Mouse (Mus musculus) subcutaneous adipose tissue, adult 2 months (tissue): Measurements from ENCODE around the gene Arhgap27. TPM values are rescaled to one million over a fixed set of nuclear protein-coding genes. Genes with fewer than 3 reads are reported as not detected.

ENCODE experiments used
- polyA plus RNA-seq: library from polyadenylated mRNA; depleted of rRNA; stranded (reverse); fragments of >200 nt; gene quantifications from 2 replicates; pipeline ENCODE4 v1.2.3, GENCODE M21; 2012; ENCODE audit warnings: low replicate concordance; rRNA removed

Arhgap27 gene
- polyA plus RNA-seq: 24.3 and 30.8 TPM in 2 replicates

DNA sequence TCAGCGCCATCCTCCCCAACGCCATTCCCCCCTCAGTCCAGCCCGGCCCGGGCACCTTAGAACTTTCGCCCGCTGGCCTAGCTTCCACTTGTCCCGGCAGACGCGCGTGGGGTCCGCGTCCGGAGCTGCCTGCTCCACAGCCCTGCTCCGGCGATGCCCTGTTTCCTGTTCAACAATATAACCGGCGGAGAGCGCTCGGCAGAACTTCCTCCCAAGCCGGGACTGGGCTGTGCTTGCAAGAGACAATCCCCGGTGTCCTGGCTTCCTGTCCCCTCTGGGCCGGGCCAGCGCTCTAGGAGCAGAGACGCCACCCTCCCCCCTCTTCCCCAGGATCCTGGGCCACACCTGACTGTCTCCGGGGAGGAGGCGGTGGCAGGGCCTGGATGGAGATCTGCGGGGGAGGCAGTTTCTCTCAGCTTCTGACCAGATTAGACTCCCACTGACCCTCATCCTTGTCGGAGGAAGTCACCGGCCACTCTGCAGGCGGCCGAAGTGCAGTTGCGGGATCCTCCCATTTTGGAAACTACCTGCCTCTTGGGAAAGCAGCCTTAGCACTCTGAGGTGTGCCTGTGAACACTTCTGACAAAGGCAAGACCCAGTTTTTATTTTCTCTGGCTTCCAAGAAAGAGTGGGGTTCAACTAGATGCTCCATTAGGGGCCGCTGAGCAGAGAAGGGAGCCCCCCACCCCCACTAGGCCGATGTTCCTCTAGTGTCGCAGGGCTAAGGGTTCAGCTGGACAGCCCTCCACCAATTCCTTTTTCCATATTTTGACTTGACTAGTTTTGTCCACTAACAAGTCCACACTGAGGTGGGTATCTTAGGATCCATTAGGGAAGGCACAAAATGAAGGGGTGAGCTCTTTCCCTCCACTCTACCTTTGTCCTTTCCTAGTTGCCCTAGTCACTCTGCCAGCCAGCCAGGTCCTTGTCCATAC is at the start of gene Arhgap27:
Gene Arhgap27 (minus strand): TSS at position 479 of the 935 bp plus-strand sequence.

DNA sequence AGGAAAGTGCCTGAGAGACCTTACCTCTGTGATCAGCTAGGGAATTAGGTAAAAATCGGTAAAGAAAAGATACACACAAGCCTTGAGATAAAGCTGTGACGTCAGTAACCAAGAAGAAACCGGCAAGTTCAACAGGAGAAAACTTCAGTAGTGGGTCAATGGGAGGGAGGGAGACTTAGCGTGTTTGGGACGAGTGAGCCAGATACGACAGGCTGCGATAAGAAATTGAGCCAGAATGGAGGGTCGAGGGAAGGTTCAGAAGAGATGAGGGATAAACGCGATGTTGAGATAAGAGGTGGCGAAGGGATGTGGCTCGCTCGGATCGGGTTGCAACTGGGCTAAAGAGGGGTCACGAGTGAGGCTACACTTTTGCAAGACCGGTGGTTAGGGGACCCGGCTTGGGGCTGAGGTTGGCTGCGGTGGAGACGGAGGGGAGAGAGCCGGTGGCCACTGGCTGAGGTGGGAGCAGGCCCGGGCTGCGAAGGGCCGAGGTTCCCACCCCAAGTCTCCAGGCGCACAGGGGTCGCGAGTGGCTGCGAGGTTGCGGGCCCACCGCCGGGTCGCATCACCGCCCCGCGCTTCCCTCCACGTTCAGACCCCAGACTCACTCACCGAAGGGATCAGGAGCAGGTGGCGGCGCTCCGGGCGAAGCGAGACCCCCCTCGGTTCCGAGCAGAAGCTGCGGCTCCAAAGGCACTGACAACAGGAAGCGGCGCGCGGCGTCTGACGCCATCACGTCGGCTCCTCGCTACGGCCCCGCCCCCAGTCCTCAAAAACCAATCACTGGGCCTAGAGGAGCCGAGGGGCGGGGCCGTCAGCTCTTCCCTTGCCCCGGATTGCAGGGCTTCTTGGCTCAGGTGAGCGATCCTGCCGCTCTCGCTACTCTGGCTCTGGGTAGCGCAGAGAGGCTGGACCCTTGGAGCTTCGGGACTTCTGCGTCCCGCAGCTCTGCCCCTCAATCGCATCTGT is 48.8 kb upstream of the Arhgap27 start, which contains the start of gene Plekhm1:
Gene Plekhm1 (minus strand): TSS at position 707 of the 969 bp plus-strand sequence.

Other genes starting within 250 kb of the Arhgap27 start
- gene Hexim1, start 247.5 kb downstream of the Arhgap27 start, polyA plus RNA-seq: 19.2 and 30.7 TPM in 2 replicates
- 6.4 and 7.4 TPM in 2 replicates for gene Hexim2, start 231.3 kb downstream of the Arhgap27 start, polyA plus RNA-seq
- gene Fmnl1, start 192.6 kb downstream of the Arhgap27 start, polyA plus RNA-seq: 15.2 and 22.9 TPM in 2 replicates
- gene 1700023F06Rik, start 155.1 kb downstream of the Arhgap27 start, polyA plus RNA-seq: 0.24 and 0.34 TPM in 2 replicates
- not detected in 2 replicates for gene Spata32, start 145.3 kb downstream of the Arhgap27 start, polyA plus RNA-seq
- gene Map3k14, start 96.2 kb downstream of the Arhgap27 start, polyA plus RNA-seq: 6.4 and 18.6 TPM in 2 replicates
- gene Plekhm1, start 49.0 kb upstream of the Arhgap27 start, polyA plus RNA-seq: 30.4 and 38.8 TPM in 2 replicates
- 0.01 TPM in 1 of 2 replicates, not detected in the other for gene Lrrc37a, start 140.9 kb upstream of the Arhgap27 start, polyA plus RNA-seq